Mouse (Mus musculus): ENCODE data around the gene Phactr1.

Gene Phactr1

DNA sequence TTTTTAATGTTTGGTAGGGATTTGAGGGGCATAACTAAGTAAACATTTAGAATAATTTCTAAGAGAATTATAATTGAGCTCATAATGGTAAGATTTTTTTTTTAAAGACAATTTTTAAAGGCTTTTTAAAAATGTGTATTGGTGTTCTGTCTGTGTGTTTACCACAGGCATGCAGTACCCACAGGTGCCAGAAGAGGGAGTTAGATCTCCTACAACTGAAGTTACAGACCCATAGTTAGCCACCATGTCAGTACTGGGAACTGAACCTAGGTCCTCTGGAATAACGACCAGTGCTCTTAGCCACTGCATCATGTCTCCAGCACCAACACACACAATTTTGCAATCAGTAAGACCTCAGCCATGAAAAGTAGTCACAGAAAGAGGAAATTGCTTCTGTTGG is 372.8 kb downstream of the Phactr1 start:
- no peak for DNase-seq

- DNase-seq: no peak
These were observed 374.7 kb downstream of the Phactr1 start for GRCm38 (mm10) chr13:43055136-43055535.

DNA sequence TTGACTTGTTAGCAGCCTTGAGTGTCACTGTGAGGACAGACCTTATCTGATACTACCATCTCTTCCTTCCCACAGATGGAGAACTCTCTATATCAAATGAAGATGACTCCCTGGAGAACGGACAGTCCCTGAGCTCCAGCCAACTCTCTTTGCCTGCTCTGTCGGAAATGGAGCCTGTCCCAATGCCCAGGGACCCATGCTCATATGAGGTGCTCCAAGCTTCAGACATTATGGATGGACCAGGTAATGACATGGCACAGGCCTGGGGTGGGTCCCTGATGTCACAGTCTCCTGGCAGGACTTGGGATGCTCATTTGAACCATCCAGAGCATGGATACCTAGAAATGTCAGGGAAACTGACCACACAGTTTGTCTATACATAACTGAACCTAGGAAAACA is 376.7 kb downstream of the Phactr1 start:
- no peak for DNase-seq

DNA sequence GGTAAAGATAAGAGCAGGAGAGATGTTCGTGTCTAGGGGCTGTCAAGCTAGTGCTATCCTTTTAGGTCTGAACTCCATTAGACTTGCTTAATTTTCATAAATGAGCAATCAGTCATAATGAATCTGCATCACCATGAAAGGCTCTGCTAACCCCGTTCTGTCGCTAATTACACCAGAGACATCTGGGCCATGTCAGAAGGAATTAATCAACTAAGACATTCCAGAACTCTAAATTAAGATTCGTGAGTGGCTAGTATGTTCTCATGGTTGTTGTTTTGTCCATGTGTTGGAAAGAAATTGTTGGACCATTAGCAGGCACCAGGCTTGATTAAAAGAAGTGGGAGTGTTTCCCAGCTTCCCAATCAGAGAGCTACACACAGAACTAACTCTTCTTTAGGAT is 382.9 kb downstream of the Phactr1 start:
- no peak for DNase-seq

DNA sequence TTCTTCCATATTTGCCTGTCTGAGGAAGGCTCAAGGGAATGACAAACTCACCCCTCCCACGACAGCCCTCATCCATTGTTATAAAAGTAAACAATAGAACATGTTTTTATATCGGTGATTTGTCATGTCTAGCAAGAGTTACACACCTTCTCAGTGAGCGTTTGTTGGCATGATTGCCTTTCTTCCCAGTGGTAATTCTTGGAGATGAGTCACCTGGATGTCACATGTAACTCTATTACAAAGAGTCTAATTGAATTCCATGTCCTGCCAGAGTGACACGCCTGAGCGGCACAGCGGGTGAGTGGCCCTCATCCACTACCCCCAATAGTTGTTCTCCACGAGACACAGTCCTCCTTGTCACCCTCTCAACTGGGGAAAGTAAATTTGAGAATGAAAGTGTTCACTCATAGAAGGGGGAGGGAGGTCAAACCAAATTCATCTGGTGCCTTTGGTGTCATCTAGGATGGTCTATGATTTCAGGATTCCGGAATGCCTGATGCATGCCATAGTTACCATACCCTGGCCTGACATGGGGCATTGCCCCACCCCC is 388.4 kb downstream of the Phactr1 start:
- DNase-seq: no peak

GRCm38 (mm10) chr13:43070496-43070895 is 390.1 kb downstream of the Phactr1 start:
- no peak for DNase-seq

DNA sequence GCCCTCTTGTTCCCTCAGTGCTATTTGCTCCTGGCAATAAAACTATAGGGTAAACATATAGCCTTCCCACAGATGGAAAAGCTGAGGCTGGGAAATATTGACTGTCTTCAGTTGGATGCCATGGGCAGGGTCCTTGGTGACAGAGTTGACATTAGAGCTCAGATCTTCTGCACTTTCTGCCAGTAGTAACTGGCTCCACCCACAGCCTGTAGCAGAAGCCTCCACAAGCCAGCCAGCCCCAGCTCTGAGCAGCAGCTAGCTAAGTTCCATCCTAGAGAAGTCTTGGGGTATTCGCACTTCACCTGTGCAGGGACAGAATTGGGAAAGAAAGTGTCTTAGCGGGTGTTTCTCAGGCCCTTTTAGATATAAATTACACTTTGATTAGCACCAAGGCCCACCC is 390.5 kb downstream of the Phactr1 start:
- no peak for DNase-seq

- DNase-seq: no peak
These were observed 395.0 kb downstream of the Phactr1 start for GRCm38 (mm10) chr13:43075456-43075855.

GRCm38 (mm10) chr13:43077485-43077884 is 397.1 kb downstream of the Phactr1 start:
- DNase-seq: no peak

- DNase-seq: no peak
These were observed 404.8 kb downstream of the Phactr1 start for GRCm38 (mm10) chr13:43085226-43085625.

GRCm38 (mm10) chr13:43094365-43094764 is 413.9 kb downstream of the Phactr1 start:
- DNase-seq: peak; percentile 54

DNA sequence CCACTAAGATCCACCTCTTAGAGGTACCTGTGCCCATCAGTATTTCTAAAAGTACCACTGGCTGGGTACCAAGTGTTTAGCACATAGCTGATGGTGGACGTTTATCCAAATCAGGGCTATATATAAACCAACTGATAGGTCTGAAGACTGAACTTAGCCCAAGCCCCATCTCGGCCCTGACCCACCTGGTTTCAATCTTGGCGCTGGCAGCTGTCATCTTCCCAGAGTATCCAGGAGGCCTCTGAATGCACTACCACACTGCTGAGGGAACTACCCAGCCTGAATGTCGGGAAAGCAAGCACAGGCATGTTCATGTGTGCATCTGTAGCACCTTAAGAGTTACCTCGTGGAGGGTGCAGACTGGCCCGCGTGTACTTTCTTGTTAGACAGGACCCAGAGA is 422.5 kb downstream of the Phactr1 start:
- no peak for DNase-seq

GRCm38 (mm10) chr13:43104496-43104895 is 424.1 kb downstream of the Phactr1 start:
- DNase-seq: no peak

GRCm38 (mm10) chr13:43112280-43112679 is 431.9 kb downstream of the Phactr1 start:
- no peak for DNase-seq

- DNase-seq: no peak
These were observed 432.3 kb downstream of the Phactr1 start for GRCm38 (mm10) chr13:43112707-43113106.

GRCm38 (mm10) chr13:43113141-43113540 is 432.7 kb downstream of the Phactr1 start:
- DNase-seq: no peak

- DNase-seq: peak; percentile 36
These were observed 442.1 kb downstream of the Phactr1 start for GRCm38 (mm10) chr13:43122306-43123070.

GRCm38 (mm10) chr13:43123895-43124682 is 443.7 kb downstream of the Phactr1 start:
- DNase-seq: peak; percentile 37

DNA sequence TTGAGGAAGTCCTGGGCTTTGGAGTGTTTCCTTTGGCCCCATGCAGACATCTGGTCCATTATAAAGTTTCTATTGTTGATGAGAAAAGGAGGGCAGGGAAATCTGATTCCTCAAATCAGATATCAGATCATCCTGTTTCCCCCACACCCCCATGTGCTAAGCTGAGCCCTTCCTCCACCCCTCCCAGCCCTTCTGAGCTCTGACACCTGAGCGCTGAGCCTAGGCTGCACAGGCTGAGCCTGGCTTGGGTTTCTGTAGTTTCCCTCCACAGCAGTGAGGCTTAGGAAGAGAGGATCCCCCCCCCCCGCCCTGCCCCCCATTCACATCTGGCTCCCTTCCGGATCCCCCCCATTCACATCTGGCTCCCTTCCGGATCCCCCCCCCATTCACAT is 444.3 kb downstream of the Phactr1 start:
- peak; percentile 53 for DNase-seq

GRCm38 (mm10) chr13:43130161-43130560 is 449.7 kb downstream of the Phactr1 start:
- DNase-seq: peak; percentile 47

DNA sequence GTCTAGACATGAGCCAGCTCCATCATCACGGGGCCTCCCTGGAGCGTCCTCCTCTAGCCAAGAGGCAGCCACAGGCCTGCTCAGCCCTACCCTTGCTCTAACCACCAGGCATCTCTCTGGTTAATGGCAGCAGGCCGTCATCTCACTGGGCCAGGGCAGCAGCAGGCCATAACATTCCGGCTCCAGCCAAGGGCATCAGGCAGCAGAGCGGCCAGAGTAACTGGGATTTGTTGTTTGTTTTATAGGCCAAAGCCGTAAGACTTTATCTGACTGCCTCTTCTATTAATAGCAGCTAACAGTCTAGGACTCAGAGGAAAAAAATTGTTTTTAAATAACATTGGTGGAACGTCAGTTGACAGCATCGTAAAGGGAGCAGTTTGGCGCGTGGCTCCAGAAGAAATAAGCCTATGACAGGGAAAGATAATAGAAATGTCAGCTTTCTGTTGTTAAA is 451.3 kb downstream of the Phactr1 start:
- no peak for DNase-seq

- no peak for DNase-seq
These were observed 452.4 kb downstream of the Phactr1 start for GRCm38 (mm10) chr13:43132859-43133258.

GRCm38 (mm10) chr13:43133400-43133799 is 453.0 kb downstream of the Phactr1 start:
- DNase-seq: no peak

DNA sequence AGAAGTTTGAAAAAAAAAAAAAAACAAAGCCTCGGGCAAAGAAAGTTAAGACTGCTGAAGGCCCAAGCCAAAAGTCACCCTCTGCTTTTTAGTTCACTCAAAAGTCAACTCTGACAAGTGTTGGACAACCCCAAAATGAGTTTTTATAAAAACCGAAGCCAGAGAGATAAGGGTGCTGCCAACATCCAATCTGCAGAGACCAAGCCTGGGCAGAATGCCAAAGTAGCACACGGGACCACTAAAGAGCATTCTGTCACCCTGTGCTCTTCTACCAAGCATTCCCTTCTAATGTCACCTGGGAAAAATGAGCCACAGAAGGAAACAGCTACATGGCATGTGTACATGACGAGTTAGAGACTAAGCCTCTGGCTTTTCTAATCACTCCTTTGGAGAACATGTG is 454.0 kb downstream of the Phactr1 start:
- DNase-seq: no peak

Measured in embryo, embryonic 11 days (tissue).